Mouse (Mus musculus): ENCODE data around the gene Lexm. TPM values are rescaled to one million over a fixed set of nuclear protein-coding genes. Genes with fewer than 3 reads are reported as not detected.

Gene Lexm
- polyA plus RNA-seq, 1 experiment from 2014 or later, result 0.25 TPM

- ATAC-seq (ENCODE audit: low FRiP score) (no peak), DNase-seq (ENCODE audit: low spot score, missing footprints) (no peak)
- no peaks in the 10 kb centered on the region for H3K4me1 ChIP-seq (ENCODE audit: control insufficient read depth, insufficient read depth, low read length)
- H3K27me3 ChIP-seq (ENCODE audit: control insufficient read depth, insufficient read depth, low read length), result no peaks in the 10 kb centered on the region
- no peak overlapping the region for H3K9ac ChIP-seq (ENCODE audit: low read length)
- H3K36me3 ChIP-seq (ENCODE audit: control insufficient read depth, insufficient read depth, low read length), result no peaks in the 10 kb centered on the region
- H3K27ac ChIP-seq (ENCODE audit: low read depth, low read length), result no peak overlapping the region
- no peaks in the 10 kb centered on the region for H3K9me3 ChIP-seq (ENCODE audit: control insufficient read depth, low read length)
- H3K4me2 ChIP-seq, result no peak overlapping the region
- WGBS, result 75% methylated on average over 1 of the region's 1 CpGs
- no peak overlapping the region for H3K4me3 ChIP-seq (ENCODE audit: low read depth, low read length)
Observed at GRCm38 (mm10) chr4:106546896-106547295, 70.1 kb downstream of the Lexm start.

- Histone ChIP-seq H3K36me3 (ENCODE audit: control insufficient read depth, insufficient read depth, low read length) (no peaks in the 10 kb centered on the region), H3K9me3 (ENCODE audit: control insufficient read depth, low read length) (no peaks in the 10 kb centered on the region), H3K4me2 (no peak overlapping the region), H3K27me3 (ENCODE audit: control insufficient read depth, insufficient read depth, low read length) (no peaks in the 10 kb centered on the region), H3K27ac (ENCODE audit: low read depth, low read length) (no peak overlapping the region), H3K4me3 (ENCODE audit: low read depth, low read length) (no peak overlapping the region), H3K4me1 (ENCODE audit: control insufficient read depth, insufficient read depth, low read length) (no peaks in the 10 kb centered on the region), H3K9ac (ENCODE audit: low read length) (no peak overlapping the region)
- no peak for DNase-seq (ENCODE audit: low spot score, missing footprints)
- WGBS, result 75% methylated on average over 8 of the region's 8 CpGs
- ATAC-seq (ENCODE audit: low FRiP score), result no peak
Observed at GRCm38 (mm10) chr4:106545817-106546373, 71.1 kb downstream of the Lexm start.

GRCm38 (mm10) chr4:106542211-106542610 is 74.8 kb downstream of the Lexm start:
- no peaks in the 10 kb centered on the region for H3K9me3 ChIP-seq (ENCODE audit: control insufficient read depth, low read length)
- DNase-seq (ENCODE audit: low spot score, missing footprints) (no peak), ATAC-seq (ENCODE audit: low FRiP score) (no peak)
- H3K36me3 ChIP-seq (ENCODE audit: control insufficient read depth, insufficient read depth, low read length), result no peaks in the 10 kb centered on the region
- no peak overlapping the region for H3K4me3 ChIP-seq (ENCODE audit: low read depth, low read length)
- WGBS, result 87% methylated on average over 2 of the region's 2 CpGs
- no peak overlapping the region for H3K27ac ChIP-seq (ENCODE audit: low read depth, low read length)
- no peak overlapping the region for H3K9ac ChIP-seq (ENCODE audit: low read length)
- H3K27me3 ChIP-seq (ENCODE audit: control insufficient read depth, insufficient read depth, low read length), result no peaks in the 10 kb centered on the region
- no peak overlapping the region for H3K4me2 ChIP-seq
- no peaks in the 10 kb centered on the region for H3K4me1 ChIP-seq (ENCODE audit: control insufficient read depth, insufficient read depth, low read length)

GRCm38 (mm10) chr4:106541491-106541890 is 75.5 kb downstream of the Lexm start:
- no peak for DNase-seq (ENCODE audit: low spot score, missing footprints)
- WGBS, result 70% methylated on average over 3 of the region's 3 CpGs
- no peak overlapping the region for H3K27ac ChIP-seq (ENCODE audit: low read depth, low read length)

More at GRCm38 (mm10) chr4:106541491-106541890, 75.5 kb downstream of the Lexm start:
- H3K36me3 ChIP-seq (ENCODE audit: control insufficient read depth, insufficient read depth, low read length), result no peaks in the 10 kb centered on the region
- no peaks in the 10 kb centered on the region for H3K27me3 ChIP-seq (ENCODE audit: control insufficient read depth, insufficient read depth, low read length)
- no peak overlapping the region for H3K9ac ChIP-seq (ENCODE audit: low read length)
- H3K4me3 ChIP-seq (ENCODE audit: low read depth, low read length), result no peak overlapping the region
- H3K4me1 ChIP-seq (ENCODE audit: control insufficient read depth, insufficient read depth, low read length), result no peaks in the 10 kb centered on the region
- no peak for ATAC-seq (ENCODE audit: low FRiP score)
- H3K4me2 ChIP-seq, result no peak overlapping the region
- H3K9me3 ChIP-seq (ENCODE audit: control insufficient read depth, low read length), result no peaks in the 10 kb centered on the region

Other genes with a start within 250 kb of the Lexm start
- gene Pcsk9, start 152.9 kb downstream of the Lexm start, polyA plus RNA-seq (2014; fragmentation: Nextera tagmentation; extraction: Ambion mirVana), result 1.1 and 1.4 TPM in 2 replicates
- gene Bsnd, start 125.0 kb downstream of the Lexm start, polyA plus RNA-seq (2014; fragmentation: Nextera tagmentation; extraction: Ambion mirVana), result not detected in 2 replicates
- 25.0 and 27.1 TPM in 2 replicates for gene Dhcr24, start 56.2 kb downstream of the Lexm start, polyA plus RNA-seq (2014; fragmentation: Nextera tagmentation; extraction: Ambion mirVana)
- not detected in 2 replicates for gene Ttc22, start 5.2 kb upstream of the Lexm start, polyA plus RNA-seq (2014; fragmentation: Nextera tagmentation; extraction: Ambion mirVana)
- gene Pars2, start 33.8 kb upstream of the Lexm start, polyA plus RNA-seq (2014; fragmentation: Nextera tagmentation; extraction: Ambion mirVana), result 11.4 and 12.4 TPM in 2 replicates
- gene Ttc4, start 61.7 kb upstream of the Lexm start, polyA plus RNA-seq (2014; fragmentation: Nextera tagmentation; extraction: Ambion mirVana), result 87.9 and 97.3 TPM in 2 replicates
- gene Mroh7, start 113.7 kb upstream of the Lexm start, polyA plus RNA-seq (2014; fragmentation: Nextera tagmentation; extraction: Ambion mirVana), result 0.07 TPM in 1 of 2 replicates, not detected in the other
- not detected in 2 replicates for gene Fam151a, start 116.6 kb upstream of the Lexm start, polyA plus RNA-seq (2014; fragmentation: Nextera tagmentation; extraction: Ambion mirVana)
- 1.3 TPM in 2 replicates for gene Acot11, start 187.8 kb upstream of the Lexm start, polyA plus RNA-seq (2014; fragmentation: Nextera tagmentation; extraction: Ambion mirVana)

Measured in midbrain, embryonic 11.5 days (tissue).